Mouse (Mus musculus): ENCODE measurements around the gene Bex4.
"Not testable (repeated sequence)": the region's sequence is repeated elsewhere in the genome, so short reads cannot be mapped to it uniquely, and the experiment has no call there.

Bex4 gene

DNA sequence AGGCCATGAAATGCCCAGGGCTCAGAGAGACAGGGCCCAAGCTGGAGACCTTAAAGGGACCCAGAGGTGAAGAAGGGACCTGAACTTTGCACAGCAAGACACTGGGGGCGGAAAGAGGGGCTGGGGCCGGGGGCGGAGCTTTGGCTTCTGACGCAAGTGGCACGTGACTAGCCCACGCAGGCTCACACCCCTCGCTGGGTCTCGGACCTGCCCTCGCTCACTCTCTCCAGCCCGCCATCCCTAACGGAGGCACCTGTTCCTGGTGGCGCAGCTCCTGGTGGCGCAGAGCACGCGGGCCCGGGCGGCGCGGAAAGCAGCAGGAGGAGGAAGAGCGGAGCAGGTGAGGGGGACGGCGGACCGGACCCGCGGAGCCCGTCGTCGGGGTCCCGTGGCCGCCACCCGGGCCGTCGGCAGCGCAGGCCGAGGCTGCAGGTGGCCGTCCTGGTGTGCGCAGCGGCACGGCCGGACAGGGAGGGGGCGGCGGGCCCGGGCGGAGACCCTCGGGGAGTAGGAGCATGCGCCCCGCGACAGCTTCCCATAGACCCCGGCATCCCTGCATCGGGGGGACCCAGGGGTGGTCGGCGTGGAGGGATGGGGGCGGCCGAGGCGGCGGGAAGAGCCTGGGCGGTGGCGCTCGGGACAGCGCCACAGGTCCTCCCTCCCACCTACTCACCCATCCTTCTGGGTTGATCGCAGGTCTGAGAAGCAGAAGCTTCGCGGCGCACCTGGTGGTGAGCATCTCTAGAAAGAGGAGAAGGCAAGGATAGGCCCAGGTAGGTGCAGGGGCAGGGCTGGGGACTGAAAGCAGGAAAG is at the start of gene Bex4:
Gene Bex4, plus strand, starts transcription at position 170 of the 813 bp plus-strand sequence.
- not testable (repeated sequence) for DNase-seq (ENCODE audit: low spot score)

DNA sequence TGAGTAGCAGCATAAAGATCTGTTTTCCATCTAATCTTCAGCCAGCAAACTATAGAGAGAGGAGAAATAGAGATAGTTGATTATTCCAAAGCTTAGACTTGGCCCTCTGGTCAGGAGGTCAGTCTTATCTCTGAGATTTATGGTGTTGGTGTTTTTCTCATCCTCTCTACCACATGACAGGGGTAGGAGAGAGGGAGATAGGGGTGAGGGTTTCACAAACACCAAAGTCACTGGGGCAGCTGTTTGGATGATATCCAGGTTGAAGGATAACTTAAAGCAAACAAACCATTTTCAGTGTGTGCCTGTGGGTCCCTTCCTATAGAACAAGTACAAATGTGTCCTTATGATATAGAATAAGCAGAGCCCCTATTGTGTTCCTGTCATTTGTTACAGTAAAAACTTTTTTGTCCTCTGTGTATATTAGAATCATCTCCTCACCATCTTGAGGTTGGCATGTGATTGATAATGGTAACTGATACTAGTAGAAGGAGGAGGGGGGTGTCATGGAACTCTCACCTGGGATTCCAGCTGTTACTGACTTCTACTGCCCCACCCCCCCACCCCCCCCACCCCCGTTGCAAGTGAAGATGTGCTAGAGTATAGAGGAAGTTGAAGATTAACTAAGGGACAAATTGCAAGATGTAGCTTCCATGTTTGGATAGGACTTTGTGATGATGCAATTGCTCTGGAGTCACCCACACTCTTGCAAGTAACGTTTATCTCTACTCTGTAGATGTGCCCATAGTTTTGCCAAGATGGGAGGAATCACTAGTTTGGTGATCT is 46.1 kb upstream of the Bex4 start:
- DNase-seq (ENCODE audit: low spot score): no peak

DNA sequence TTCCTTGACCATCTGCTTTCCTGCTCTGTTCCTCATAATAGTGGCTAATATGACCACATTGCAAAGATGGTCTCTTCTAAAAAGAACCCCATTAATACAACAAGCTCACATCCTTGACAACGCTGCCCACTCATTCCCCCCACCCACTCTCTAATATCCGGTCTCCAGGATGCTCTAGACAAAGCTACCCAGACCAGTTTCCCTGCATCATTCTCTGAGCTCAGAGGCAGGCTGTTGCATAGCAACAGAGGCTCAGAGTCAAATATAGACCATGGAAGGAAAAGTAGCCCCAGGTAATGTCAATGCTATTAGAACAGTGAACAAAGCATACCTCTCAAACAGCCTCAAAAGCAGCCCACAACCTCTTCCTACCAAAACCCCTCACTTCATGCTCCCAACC is 44.4 kb upstream of the Bex4 start:
- DNase-seq (ENCODE audit: low spot score): no peak

DNA sequence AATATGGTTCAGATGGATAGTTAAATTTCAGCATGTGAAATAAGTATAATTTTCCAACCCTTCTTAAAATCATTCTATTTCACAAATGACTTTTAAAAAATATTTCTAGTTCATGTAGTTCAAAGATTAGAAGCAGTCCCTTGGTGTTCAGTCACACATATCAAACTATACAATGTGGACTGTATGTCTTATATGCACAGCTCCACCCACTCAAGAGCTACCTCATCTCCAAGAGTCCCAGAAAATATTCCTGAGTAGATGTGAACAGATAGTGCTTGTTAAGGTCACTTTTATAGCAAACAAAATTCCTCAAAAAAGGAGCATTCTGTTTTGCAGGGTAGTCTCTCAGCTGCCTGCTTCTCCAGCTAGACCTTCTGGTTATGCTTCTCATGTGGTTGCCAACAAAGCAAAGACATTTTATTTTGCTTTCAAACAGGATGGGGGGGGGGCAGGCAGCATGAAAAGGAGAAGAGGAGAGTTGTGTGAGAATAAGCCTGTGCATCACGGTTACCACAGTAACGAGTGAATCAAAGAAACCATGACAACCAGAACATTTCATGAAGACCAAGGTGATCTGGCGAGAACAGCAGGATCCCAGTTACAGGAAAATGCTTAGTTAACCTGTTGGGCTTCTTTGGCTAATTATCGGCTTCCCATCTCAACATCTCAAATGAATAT is 34.6 kb upstream of the Bex4 start:
- DNase-seq (ENCODE audit: low spot score): no peak

DNA sequence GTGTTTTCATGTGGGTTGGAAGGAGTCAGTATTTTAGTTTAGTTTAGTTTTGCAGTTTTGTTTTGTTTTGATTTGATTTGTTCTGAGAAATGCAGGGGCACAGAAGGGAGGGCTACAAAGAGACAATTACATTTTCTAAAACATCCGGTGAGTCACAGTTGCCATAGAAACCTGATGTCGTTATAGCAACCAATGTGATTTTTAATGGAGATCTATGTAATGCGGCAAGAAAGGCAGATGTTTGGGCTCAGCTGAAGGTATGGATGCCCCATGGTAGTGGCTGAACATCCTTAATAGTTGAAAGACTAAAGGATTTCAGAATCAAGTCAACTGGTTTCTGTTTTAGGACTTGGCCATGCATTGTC is 34.1 kb upstream of the Bex4 start:
- DNase-seq (ENCODE audit: low spot score): no peak

DNA sequence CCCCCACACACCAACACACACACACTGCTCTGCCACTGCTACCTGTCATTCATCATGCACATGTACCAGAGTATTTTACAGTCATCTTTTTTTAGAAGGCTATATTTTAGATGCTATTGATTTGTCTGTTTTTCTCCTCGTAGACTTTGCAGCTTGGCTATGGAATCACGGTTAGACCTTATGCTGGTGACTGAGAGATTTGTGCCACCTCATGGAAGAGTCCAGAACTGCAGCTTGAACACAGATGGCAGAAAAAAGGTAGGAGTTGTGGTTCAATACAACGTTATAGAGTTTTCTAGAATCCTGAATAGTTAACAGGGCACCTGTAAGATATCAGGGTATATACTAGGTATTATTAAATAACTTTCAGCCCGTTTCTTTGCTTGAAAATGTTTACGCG is 30.9 kb upstream of the Bex4 start:
- DNase-seq (ENCODE audit: low spot score): peak; percentile 60

DNA sequence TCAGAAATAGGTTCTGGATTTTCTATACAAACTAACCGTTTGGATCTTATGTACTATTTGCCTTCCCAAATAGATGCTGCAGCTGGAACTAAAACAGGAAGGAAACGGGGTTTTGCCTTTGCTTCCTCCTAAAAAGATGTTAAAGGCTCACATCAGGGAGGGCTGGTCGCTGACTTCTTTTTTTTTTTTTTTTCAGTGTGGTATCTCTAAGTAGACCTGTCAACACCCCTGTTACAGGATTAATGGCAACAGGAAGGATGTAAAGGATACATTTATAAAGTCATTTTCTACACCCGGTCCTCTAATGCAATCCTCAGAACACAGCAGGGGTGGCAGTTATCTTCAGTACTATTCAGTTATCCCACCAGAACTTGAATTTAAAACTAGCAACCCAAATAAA is 23.8 kb upstream of the Bex4 start:
- DNase-seq (ENCODE audit: low spot score): no peak

DNA sequence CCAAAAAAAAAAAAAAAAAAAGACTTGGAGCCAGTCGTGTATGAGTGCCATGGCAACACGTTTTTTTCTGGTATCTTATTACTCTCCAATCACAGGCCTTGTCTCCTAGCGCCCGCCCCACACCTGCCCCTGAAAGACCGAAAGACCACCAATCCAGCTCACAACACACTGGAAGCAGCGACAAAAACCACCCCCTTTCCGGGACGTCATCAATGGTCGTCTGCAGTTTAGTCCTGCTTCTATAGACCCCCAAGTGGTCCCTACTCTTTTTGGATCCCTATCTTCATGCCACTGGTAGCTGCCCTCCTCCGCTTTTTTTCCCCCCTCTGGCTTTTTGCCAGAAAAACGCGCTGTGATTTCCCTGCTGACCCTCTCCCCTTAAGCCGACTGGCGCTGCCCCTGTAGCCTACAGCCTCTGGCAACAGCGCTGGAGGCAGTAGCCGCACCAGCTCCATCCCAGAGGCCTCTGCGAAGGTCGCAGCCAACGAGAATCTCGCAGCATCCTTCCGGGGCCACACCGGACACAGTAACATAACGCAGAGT is 23.3 kb upstream of the Bex4 start:
- DNase-seq (ENCODE audit: low spot score): peak; percentile 83

DNA sequence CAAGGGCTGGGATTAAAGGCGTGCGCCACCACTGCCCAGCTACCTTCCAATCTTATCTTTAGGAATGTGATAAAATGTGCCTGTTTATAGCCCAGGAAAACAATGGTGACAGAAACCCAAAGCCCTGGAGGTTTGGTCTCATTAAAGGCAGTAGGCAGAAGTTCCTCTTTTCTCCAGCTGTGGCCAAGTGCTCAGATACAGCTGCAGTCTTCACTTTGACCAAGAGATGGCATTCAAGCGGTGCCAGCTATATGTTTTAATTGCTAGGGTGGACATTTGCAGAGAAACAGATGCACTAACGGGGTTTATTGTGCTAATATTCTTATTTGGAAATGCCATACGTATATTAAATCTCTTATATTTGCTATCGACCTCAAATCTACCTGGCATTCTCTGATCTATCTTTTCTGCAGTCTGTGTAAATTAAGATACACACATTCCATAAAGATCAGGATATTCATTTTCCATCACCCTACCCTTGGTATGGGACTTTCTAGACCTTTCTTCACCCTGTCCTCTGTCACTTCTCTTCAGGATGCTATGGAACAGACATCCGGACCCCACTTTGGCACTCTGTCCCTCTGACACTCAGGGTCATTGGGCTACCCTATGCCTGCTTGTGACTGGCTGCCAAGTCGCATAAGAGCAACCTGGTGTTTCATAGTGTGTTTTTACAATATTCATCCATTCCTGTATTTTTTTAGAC is 11.6 kb upstream of the Bex4 start:
- DNase-seq (ENCODE audit: low spot score): peak; percentile 9

DNA sequence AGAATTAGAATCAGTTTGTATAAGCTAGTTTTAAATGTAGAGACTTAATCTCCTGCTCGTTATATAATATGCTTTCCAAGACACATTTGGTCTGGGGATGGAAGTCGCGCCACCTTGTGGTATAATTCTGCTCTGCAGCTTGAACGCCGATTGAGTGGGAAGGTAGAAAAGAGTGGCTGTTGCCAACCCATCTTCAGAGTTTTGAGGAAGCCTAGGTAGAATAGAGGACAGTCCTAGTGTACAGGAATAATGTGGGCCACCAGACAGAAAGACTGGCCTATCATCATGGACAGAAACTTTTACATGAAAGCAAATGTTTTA is 11.1 kb upstream of the Bex4 start:
- peak; percentile 56 for DNase-seq (ENCODE audit: low spot score)

DNA sequence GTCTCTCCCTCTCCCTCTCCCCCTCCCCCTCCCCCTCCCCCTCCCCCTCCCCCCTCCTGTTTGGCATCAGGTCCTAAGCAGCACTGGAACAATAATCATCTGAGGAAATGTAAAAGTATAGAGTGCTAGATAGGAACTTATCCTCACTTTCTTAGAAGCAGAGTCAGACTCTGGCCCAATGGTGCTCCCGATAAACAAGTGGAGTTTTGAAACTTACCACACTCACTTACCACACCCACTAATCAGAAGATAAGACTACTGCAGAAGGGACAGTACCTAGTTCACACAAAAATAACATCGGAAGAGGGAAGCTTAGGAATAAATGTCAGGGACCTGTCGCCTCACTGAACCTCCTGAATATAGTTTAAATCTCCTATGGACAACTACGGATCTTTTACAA is 3.2 kb upstream of the Bex4 start:
- DNase-seq (ENCODE audit: low spot score): no peak

DNA sequence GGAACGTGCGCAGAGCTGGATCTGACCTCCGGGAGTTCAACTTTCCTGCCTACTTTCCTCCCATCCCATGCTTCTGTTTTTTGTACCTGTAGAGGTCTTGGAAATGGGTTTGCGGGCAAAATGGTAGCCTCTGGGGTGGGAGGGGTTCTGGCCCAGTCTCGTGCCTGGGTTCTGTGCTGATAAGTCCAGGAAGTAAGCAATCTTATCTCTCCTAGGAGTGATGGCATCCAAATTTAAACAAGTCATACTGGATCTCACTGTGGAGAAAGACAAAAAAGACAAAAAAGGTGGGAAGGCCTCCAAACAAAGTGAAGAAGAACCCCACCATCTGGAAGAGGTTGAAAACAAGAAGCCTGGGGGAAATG is 826 bp downstream of the Bex4 start:
- DNase-seq (ENCODE audit: low spot score): not testable (repeated sequence)

DNA sequence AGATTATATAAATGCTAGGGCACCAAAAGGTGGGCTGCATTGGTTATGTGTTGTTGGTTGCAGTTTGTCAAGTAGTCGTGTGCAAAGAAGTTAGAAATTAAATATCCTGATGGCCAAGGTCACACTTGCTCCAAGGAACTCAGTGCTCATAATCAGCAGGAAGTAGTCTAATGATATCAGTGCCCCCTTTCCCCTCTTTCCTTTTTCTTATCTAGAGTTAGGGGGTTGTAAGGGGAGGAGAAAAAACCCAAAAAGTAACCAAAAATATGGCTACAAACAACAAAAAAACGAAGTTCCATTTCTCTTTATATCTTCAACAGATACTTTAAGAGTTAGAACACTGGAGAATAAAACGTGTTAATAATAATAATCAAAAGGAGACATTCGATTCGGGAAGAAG is 2.6 kb downstream of the Bex4 start:
- no peak for DNase-seq (ENCODE audit: low spot score)

DNA sequence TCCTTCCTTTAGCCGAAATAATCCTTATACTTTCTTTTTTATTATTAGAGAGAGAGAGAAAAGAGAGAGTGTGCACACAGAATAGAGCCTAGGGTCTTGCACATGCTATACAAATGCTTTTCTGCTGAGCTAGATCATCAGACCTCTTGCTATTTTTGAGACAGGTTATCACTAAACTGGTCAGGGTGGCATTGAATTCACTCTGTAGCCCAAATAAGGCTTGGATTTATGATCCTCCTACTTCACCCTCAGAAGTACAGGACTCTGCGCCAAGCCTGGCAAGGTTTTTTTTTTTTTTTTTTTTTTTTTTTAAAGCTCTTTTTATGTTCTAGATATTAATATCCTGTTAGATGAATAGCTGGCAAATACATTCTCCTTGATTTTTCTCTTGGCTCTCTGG is 4.9 kb downstream of the Bex4 start:
- DNase-seq (ENCODE audit: low spot score): no peak

DNA sequence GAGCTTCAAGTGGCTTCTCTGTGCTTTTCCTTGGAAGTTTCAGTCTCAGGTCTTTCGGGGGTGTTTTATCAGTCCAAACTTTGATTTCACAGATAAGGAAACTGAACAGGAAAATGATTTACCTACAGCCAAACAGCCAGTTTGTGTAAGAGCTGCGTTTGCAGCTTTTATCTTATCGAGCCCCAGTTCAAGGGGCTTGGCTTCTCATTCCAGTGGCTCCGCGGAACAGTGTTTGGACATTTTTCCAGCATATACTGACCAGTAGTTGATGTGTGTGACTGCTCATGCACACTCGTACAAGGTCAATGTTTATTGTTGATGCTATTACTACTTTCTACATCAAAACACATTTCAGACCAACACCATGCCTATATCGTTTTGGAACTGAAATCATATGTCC is 5.4 kb downstream of the Bex4 start:
- no peak for DNase-seq (ENCODE audit: low spot score)

DNA sequence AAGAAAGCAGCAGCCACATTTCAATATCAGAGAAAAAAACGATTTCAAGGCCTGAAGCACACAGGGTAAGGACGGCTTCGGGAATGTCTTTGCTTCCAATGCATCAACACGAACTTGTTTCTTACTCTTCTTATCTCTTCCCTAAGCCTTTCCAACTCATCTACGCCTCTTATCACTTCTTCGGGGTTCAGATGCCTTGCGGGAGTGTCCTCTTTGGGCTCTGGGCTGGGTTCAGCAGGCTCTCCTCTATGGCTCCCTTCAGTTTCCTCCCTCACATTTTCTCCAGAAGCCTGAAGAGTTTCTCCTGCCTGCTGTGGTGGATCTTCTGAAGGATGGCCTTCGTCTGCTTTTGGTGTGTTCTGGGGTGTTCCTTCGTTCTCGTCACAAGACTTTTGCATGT is 31.8 kb downstream of the Bex4 start:
- DNase-seq (ENCODE audit: low spot score): no peak

DNA sequence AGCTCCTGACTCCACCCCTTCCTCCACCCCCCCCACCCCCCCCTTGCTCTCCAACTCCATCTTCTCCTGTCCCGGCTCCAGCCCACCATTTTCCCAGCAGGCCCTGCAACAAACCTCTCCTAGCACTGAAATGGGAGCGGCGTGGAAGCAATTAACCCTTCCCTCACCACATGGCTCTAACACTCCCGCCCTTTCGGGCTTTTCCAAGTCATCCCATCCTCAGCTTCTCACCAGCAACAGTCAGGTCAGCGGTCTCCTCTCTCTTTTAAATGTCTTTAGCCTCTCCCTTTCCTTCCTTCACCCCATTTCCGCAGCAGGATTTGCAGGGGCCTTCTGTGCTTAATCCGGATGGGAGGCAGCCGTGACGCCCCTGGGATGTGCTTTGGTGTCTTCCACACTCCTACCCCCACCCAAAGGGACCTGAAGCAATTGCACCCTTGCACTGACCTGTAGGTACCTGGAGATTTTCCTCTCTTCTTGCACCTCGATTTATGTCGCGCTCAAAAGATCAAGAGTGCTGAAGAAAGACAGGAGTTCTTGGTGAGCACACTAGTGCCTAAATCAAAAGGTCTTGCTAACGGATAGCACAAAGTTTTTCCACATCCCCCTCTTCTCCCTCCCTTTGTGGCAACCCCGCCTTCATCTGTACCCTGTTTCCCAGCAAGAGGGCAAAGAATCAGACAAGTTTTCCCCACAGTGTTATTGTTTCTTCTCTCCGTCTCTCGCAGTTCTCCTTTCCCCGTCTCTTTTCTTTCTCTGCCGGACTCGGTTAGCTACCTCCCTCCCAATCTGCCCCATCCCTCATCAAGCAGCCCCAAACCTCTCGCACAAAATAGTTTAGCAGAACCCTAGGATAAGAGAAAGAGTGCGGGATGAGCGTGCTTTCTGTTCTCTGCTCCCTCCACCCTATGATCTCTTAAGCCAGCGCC is 32.7 kb downstream of the Bex4 start:
- peak; percentile 84 for DNase-seq (ENCODE audit: low spot score)

DNA sequence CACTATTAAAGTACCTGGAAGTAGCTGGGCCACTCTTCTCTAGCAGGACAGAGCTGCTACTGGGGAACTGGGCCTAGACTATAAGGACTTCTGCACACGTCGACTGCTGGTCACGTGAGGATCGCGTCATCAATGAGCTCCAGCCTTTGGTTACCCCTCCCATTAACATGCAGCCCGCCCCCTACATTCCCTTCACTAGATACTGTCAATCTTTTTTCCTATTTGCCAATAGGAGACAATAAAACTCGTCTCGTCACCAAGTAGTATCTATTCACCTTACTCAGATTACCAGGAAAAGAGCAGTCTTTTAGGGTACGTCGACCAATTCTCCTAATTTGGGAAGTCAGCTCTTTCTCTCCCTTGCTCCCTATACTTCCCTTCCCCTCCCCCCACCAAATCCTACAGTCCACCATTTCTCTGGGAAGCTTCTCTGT is 33.3 kb downstream of the Bex4 start, which contains the start of gene Tceal8:
Gene Tceal8, minus strand, starts transcription at position 225 of the 434 bp plus-strand sequence.
- DNase-seq (ENCODE audit: low spot score): peak; percentile 95

DNA sequence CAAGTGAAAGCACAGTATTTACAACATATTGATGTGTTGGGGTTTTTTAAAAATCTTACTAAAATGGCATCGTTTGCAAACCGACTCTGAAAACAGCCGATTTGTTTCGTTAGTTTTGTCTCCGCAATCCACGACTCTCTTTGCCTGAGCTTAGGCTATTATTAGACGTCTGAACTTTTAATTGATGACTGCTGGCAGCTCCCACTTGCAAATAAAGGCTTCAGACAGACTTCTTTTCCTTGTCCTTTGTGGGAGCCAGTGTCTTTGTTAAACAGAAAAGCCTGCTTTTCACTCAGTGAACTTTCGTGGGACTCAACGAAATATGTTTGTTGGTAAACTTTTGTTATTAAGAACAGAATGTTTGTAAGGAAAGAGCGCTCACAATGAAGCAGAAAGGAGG is 34.0 kb downstream of the Bex4 start:
- DNase-seq (ENCODE audit: low spot score): peak; percentile 38

DNA sequence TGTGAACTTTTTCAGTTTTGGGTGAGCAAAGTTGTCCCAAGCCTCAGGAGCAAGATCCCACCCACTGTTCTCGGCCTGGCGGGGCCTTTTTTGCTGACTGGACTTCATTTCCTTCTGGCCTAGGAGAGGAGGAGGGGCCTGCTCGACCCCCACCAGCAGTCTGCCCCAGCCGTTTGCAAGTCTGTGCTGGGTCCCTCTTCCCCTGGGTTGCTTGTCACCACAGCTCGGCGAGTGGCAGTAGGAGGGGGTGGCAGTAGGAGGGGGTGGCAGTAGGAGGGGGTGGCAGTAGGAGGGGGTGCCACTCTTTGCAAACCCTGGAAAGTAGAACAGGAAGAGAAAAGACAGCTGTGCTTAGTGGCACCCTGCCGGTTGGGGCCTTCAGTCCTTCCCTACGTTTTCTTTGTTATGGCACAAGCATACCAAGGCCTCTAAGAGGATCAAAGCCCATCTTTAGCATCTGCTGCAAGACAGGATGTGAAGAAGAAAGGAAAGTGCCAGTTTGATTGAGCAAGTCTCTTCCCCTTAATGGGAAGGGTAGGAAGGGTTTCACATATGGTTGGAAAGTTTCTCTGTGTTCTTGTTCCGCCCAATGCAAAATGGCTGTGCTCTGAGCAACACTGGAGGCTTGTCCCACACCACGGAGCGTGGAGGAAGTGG is 42.2 kb downstream of the Bex4 start:
- peak; percentile 7 for DNase-seq (ENCODE audit: low spot score)

All from embryo, embryonic 10 days (tissue).